Comparison of ENCODE assay signal across 9 mouse cellular contexts in the genomic region with DNA sequence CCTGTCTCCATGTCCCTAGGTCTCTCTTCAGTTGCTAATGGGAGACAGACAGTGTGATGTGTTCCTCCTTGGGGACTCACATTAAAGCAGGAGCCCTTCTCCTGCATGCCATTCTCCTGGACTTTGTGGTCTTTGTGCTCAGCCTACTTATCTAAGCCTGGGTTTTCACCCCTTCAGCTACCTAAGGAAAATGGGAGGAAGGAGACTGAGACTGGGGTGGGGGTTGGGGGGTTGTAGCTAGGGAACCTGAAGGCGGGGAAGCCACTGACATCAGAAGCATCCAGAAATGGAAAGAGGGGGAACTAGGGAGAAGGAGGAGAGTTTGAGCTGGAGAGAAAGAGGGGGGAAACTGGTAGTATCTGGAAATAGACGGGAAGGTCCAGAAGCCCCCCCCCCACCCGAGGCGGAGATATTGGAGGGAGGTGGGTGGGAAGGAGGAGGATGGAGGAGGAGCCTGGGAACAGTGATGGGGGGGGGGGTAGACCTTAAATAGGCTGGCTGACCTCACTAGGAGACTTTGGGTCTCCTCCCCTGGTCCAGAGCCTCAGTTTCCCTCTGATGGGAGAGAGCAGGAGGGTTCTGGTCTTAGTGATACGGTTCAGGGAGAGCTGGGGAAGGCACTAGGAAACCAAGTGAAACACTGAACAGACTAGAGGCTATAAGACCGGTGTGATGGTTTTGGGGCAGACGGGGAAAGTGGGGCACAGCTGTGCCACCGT. TPM values are rescaled to one million over a fixed set of nuclear protein-coding genes. Genes with fewer than 3 reads are reported as not detected.
DNase-seq lines count a peak whose midpoint lies in the region; ATAC-seq and TF ChIP-seq lines count a peak whose summit lies in the region.
"Had no signal": no experiment of that assay in that cellular context is flagged by ENCODE, and none has a peak within 500 bp of the region (broad histone marks: within the 10 kb centered on the region; RNA-seq: fewer than 3 reads in every experiment).

No protein-coding gene starts in this region.

- TF ChIP-seq POLR2A in cerebellum, adult 2 months (IDR thresholded peaks at IDR 0.05; ENCODE audit: borderline replicate concordance, insufficient read depth, low read length), result 0 out of 2 replicates have a peak, but pooled peaks have one; percentile 27

- no peaks in the 10 kb centered on the region for H3K36me3 ChIP-seq in lung, embryonic 15.5 days
- H3K36me3 ChIP-seq in limb, embryonic 10.5 days, result peaks cover 3% of the 10 kb centered on the region; the same call in 1 of the 2 replicates
- no peaks in the 10 kb centered on the region for H3K36me3 ChIP-seq in stomach, embryonic 14.5 days (ENCODE audit: control insufficient read depth, insufficient read depth, low read length)
- H3K36me3 ChIP-seq: liver, embryonic 15.5 days had no signal

- 2% methylated on average over 8 of the region's 8 CpGs for WGBS in cerebellum, adult 2 months
- 12% methylated on average over 8 of the region's 8 CpGs for WGBS in lung, embryonic 15.5 days
- 15% methylated on average over 8 of the region's 8 CpGs for WGBS in limb, embryonic 10.5 days
- WGBS in stomach, embryonic 14.5 days, result 14% methylated on average over 8 of the region's 8 CpGs

- no peaks in the 10 kb centered on the region for H3K27me3 ChIP-seq in cerebellum, adult 2 months (ENCODE audit: control insufficient read depth, insufficient read depth, low read length)
- peaks cover 77% of the 10 kb centered on the region for H3K27me3 ChIP-seq in lung, embryonic 15.5 days
- H3K27me3 ChIP-seq in limb, embryonic 10.5 days (ENCODE audit: low read depth, poor library complexity, severe bottlenecking), result peaks cover 95% of the 10 kb centered on the region
- H3K27me3 ChIP-seq in stomach, embryonic 14.5 days (ENCODE audit: control insufficient read depth, insufficient read depth, low read length), result no peaks in the 10 kb centered on the region

- H3K4me2 ChIP-seq in lung, embryonic 15.5 days, result peak overlapping the region; percentile 96
- peak overlapping the region; percentile 79 for H3K4me2 ChIP-seq in stomach, embryonic 14.5 days (replicated peaks; ENCODE audit: low read depth, low read length)

- no peak for ATAC-seq in cerebellum, adult (ENCODE audit: insufficient number of reproducible peaks, low FRiP score, low TSS enrichment)
- no peak for ATAC-seq in lung, embryonic 15.5 days (ENCODE audit: borderline replicate concordance, extremely low read depth, low FRiP score, low TSS enrichment)
- no peak for ATAC-seq in stomach, embryonic 14.5 days (ENCODE audit: insufficient number of reproducible peaks, insufficient read depth, low FRiP score, low read depth)

- DNase-seq in cerebellum, adult 2 months, result peak; percentile 35 to 43
- DNase-seq in lung, postnatal 25 days (ENCODE audit: low spot score), result no peak
- DNase-seq in limb, embryonic 10.5 days (ENCODE audit: low spot score), result no peak
- DNase-seq in layer of hippocampus, postnatal 36 days, result no peak
- DNase-seq in spleen, postnatal 14 days (ENCODE audit: low spot score in 2 of 2), result no peak

- no peaks in the 10 kb centered on the region for H3K9me3 ChIP-seq in lung, embryonic 15.5 days
- no peaks in the 10 kb centered on the region for H3K9me3 ChIP-seq in limb, embryonic 10.5 days (replicated peaks)
- no peaks in the 10 kb centered on the region for H3K9me3 ChIP-seq in stomach, embryonic 14.5 days (ENCODE audit: control insufficient read depth, low read depth, low read length)
- H3K9me3 ChIP-seq: liver, embryonic 15.5 days had no signal

- H3K27ac ChIP-seq in cerebellum, adult 2 months (ENCODE audit: insufficient read depth, low read length), result peak overlapping the region; percentile 98
- H3K27ac ChIP-seq in lung, embryonic 15.5 days, result no peak overlapping the region
- H3K27ac ChIP-seq in limb, embryonic 10.5 days, result peak overlapping the region; percentile 88
- H3K27ac ChIP-seq in stomach, embryonic 14.5 days (ENCODE audit: low read length), result no peak overlapping the region
- H3K27ac ChIP-seq: liver, embryonic 15.5 days had no signal

- peaks cover 26% of the 10 kb centered on the region for H3K4me1 ChIP-seq in cerebellum, adult 2 months (ENCODE audit: control insufficient read depth, insufficient read depth, low read length)
- peaks cover 34% of the 10 kb centered on the region for H3K4me1 ChIP-seq in lung, embryonic 15.5 days
- peaks cover 78% of the 10 kb centered on the region for H3K4me1 ChIP-seq in limb, embryonic 10.5 days
- peaks cover 14% of the 10 kb centered on the region; the same call in 1 of the 2 replicates for H3K4me1 ChIP-seq in stomach, embryonic 14.5 days (ENCODE audit: control insufficient read depth, insufficient read depth, low read length)

- H3K4me3 ChIP-seq in cerebellum, adult 2 months (replicated peaks; ENCODE audit: insufficient read depth, low read depth, low read length), result peak overlapping the region; percentile 100
- H3K4me3 ChIP-seq in lung, embryonic 15.5 days, result 0 out of 2 replicates have a peak overlapping the region, but pooled peaks have one; percentile 50
- peak overlapping the region; percentile 68 for H3K4me3 ChIP-seq in limb, embryonic 10.5 days
- peak overlapping the region; percentile 46; the same call in 1 of the 2 replicates for H3K4me3 ChIP-seq in stomach, embryonic 14.5 days (ENCODE audit: low read depth, low read length)

- H3K9ac ChIP-seq in lung, embryonic 15.5 days, result no peak overlapping the region
- no peak overlapping the region for H3K9ac ChIP-seq in stomach, embryonic 14.5 days (replicated peaks; ENCODE audit: low read depth, low read length)
- H3K9ac ChIP-seq: liver, embryonic 15.5 days had no signal

- TF ChIP-seq CTCF in cerebellum, adult 2 months (IDR thresholded peaks at IDR 0.05; ENCODE audit: borderline replicate concordance, insufficient read depth, low read depth, low read length), result no peak

RNA-seq across cellular contexts. Expression of gene Gpr162, which starts 1.2 kb away (rescaled TPM):
- 177 and 183 TPM in 2 replicates for polyA plus RNA-seq in cerebellum, adult 2 months (2012; rRNA removed)
- polyA plus RNA-seq in lung, embryonic 15.5 days (2015; fragmentation: Nextera tagmentation; extraction: Ambion mirVana), result 0.54 and 0.59 TPM in 2 replicates
- 0.59 and 1.2 TPM in 2 replicates for polyA plus RNA-seq in limb, embryonic 10.5 days (2016; fragmentation: Nextera tagmentation; extraction: Ambion mirVana)
- polyA plus RNA-seq in stomach, embryonic 14.5 days (2014; fragmentation: Nextera tagmentation; extraction: Ambion mirVana), result 0.91 and 1.0 TPM in 2 replicates
- 100 to 1,000 TPM; 180 to 187 TPM for total RNA-seq in layer of hippocampus, postnatal 36 days (2021)

RNA-seq across cellular contexts. Expression of gene P3h3, which starts 5.0 kb away (rescaled TPM):
- polyA plus RNA-seq in cerebellum, adult 2 months (2012; rRNA removed), result 106 and 112 TPM in 2 replicates
- polyA plus RNA-seq in lung, embryonic 15.5 days (2015; fragmentation: Nextera tagmentation; extraction: Ambion mirVana), result 23.9 and 26.9 TPM in 2 replicates
- 17.3 and 26.8 TPM in 2 replicates for polyA plus RNA-seq in limb, embryonic 10.5 days (2016; fragmentation: Nextera tagmentation; extraction: Ambion mirVana)
- 43.2 and 43.9 TPM in 2 replicates for polyA plus RNA-seq in stomach, embryonic 14.5 days (2014; fragmentation: Nextera tagmentation; extraction: Ambion mirVana)
- 10 to 100 TPM; 30.4 to 37.1 TPM for total RNA-seq in layer of hippocampus, postnatal 36 days (2021)

RNA-seq across cellular contexts. Expression of gene Gnb3, which starts 22.5 kb away (rescaled TPM):
- polyA plus RNA-seq in cerebellum, adult 2 months (2012; rRNA removed), result 0.84 and 1.3 TPM in 2 replicates
- 0.38 and 1.1 TPM in 2 replicates for polyA plus RNA-seq in lung, embryonic 15.5 days (2015; fragmentation: Nextera tagmentation; extraction: Ambion mirVana)
- polyA plus RNA-seq in limb, embryonic 10.5 days (2016; fragmentation: Nextera tagmentation; extraction: Ambion mirVana), result 0.34 and 0.35 TPM in 2 replicates
- 1.4 and 1.5 TPM in 2 replicates for polyA plus RNA-seq in stomach, embryonic 14.5 days (2014; fragmentation: Nextera tagmentation; extraction: Ambion mirVana)
- total RNA-seq in layer of hippocampus, postnatal 36 days (2021), result under 1 TPM in 1 of 2 experiments, not detected in 1; 0.17 TPM

RNA-seq across cellular contexts. Expression of gene Cd4, which starts 25.5 kb away (rescaled TPM):
- polyA plus RNA-seq in cerebellum, adult 2 months (2012; rRNA removed), result 0.05 and 0.26 TPM in 2 replicates
- 0.08 and 0.26 TPM in 2 replicates for polyA plus RNA-seq in lung, embryonic 15.5 days (2015; fragmentation: Nextera tagmentation; extraction: Ambion mirVana)
- polyA plus RNA-seq in limb, embryonic 10.5 days (2016; fragmentation: Nextera tagmentation; extraction: Ambion mirVana), result not detected in 2 replicates
- polyA plus RNA-seq in stomach, embryonic 14.5 days (2014; fragmentation: Nextera tagmentation; extraction: Ambion mirVana), result 0.28 and 0.43 TPM in 2 replicates
- under 1 TPM in 1 of 2 experiments, not detected in 1; 0.23 TPM for total RNA-seq in layer of hippocampus, postnatal 36 days (2021)

RNA-seq across cellular contexts. Expression of gene Cdca3, which starts 33.2 kb away (rescaled TPM):
- polyA plus RNA-seq in cerebellum, adult 2 months (2012; rRNA removed), result 1.3 and 1.4 TPM in 2 replicates
- polyA plus RNA-seq in lung, embryonic 15.5 days (2015; fragmentation: Nextera tagmentation; extraction: Ambion mirVana), result 188 and 197 TPM in 2 replicates
- polyA plus RNA-seq in limb, embryonic 10.5 days (2016; fragmentation: Nextera tagmentation; extraction: Ambion mirVana), result 243 and 250 TPM in 2 replicates
- polyA plus RNA-seq in stomach, embryonic 14.5 days (2014; fragmentation: Nextera tagmentation; extraction: Ambion mirVana), result 151 and 163 TPM in 2 replicates
- total RNA-seq in layer of hippocampus, postnatal 36 days (2021), result 1 to 10 TPM in 1 of 2 experiments, under 1 TPM in 1; 0.38 to 1.2 TPM

Comparison
In these comparisons a context has a peak if more than half of its experiments do, and no peak if none do; other contexts are left out.
1. DNase-seq: peak in cerebellum, adult 2 months (2 of 2); none in lung, postnatal 25 days (single experiment), limb, embryonic 10.5 days (single experiment), layer of hippocampus, postnatal 36 days (0 of 2) and spleen, postnatal 14 days (0 of 2).
2. H3K27ac ChIP-seq: peak in cerebellum, adult 2 months (single experiment) and limb, embryonic 10.5 days (single experiment); none in lung, embryonic 15.5 days (single experiment) and stomach, embryonic 14.5 days (single experiment).
3. H3K4me3 ChIP-seq: peak in every context shown above with its lines; median percentile 100 in cerebellum, adult 2 months; 68 in limb, embryonic 10.5 days; 50 in lung, embryonic 15.5 days; 46 in stomach, embryonic 14.5 days.
4. RNA of gene Gpr162, which starts 1.2 kb away (polyA plus RNA-seq): 177 to 183 TPM in cerebellum, adult 2 months; 0.59 to 1.2 TPM in limb, embryonic 10.5 days, 0.91 to 1.0 TPM in stomach, embryonic 14.5 days and 0.54 to 0.59 TPM in lung, embryonic 15.5 days; every median in the first group is over 10 times any median in the second.